Mouse (Mus musculus): ENCODE data around the gene Lama4. TPM values are rescaled to one million over a fixed set of nuclear protein-coding genes. Genes with fewer than 3 reads are reported as not detected.

Lama4 gene
- polyA plus RNA-seq, 1 experiment from 2014 or later = 29.5 TPM

- H3K4me1 ChIP-seq = 0 out of 2 replicates have a peak, but pooled peaks cover 1% of the 10 kb centered on the region
These were observed 191.4 kb downstream of the Lama4 start for GRCm38 (mm10) chr10:39156719-39157118.

GRCm38 (mm10) chr10:39157321-39157720, 192.0 kb downstream of the Lama4 start:
- WGBS = 97% methylated on average over 1 of the region's 1 CpGs
- no peak for DNase-seq (ENCODE audit: low spot score)
- H3K4me3 ChIP-seq = no peak overlapping the region
- H3K27ac ChIP-seq = no peak overlapping the region
- H3K4me1 ChIP-seq = 0 out of 2 replicates have a peak, but pooled peaks cover 6% of the 10 kb centered on the region
- H3K9me3 ChIP-seq (replicated peaks) = no peaks in the 10 kb centered on the region
- H3K27me3 ChIP-seq (ENCODE audit: low read depth, poor library complexity, severe bottlenecking) = no peaks in the 10 kb centered on the region
- peaks cover 6% of the 10 kb centered on the region; the same call in 1 of the 2 replicates for H3K36me3 ChIP-seq

More at GRCm38 (mm10) chr10:39156719-39157118, 191.4 kb downstream of the Lama4 start:
- no peaks in the 10 kb centered on the region for H3K9me3 ChIP-seq (replicated peaks)
- H3K4me3 ChIP-seq = no peak overlapping the region
- H3K27ac ChIP-seq = no peak overlapping the region
- DNase-seq (ENCODE audit: low spot score) = no peak
- 90% methylated on average over 5 of the region's 5 CpGs for WGBS
- H3K27me3 ChIP-seq (ENCODE audit: low read depth, poor library complexity, severe bottlenecking) = no peaks in the 10 kb centered on the region
- H3K36me3 ChIP-seq = peaks cover 8% of the 10 kb centered on the region; the same call in 1 of the 2 replicates

- Histone ChIP-seq H3K4me3 (no peak overlapping the region), H3K27me3 (ENCODE audit: low read depth, poor library complexity, severe bottlenecking) (no peaks in the 10 kb centered on the region), H3K9me3 (replicated peaks) (no peaks in the 10 kb centered on the region), H3K27ac (no peak overlapping the region), H3K36me3 (peaks cover 6% of the 10 kb centered on the region; the same call in 1 of the 2 replicates), H3K4me1 (peaks cover 16% of the 10 kb centered on the region)
- WGBS = 50% methylated on average over 12 of the region's 12 CpGs
- no peak for DNase-seq (ENCODE audit: low spot score)
These were observed 193.0 kb downstream of the Lama4 start for GRCm38 (mm10) chr10:39158306-39158705.

Other genes starting within 250 kb of the Lama4 start
- gene Rfpl4b, start 143.7 kb upstream of the Lama4 start, polyA plus RNA-seq (2016; fragmentation: Nextera tagmentation; extraction: Ambion mirVana) = not detected in 2 replicates
- gene Fam229b, start 168.4 kb downstream of the Lama4 start, polyA plus RNA-seq (2016; fragmentation: Nextera tagmentation; extraction: Ambion mirVana) = 8.3 and 8.5 TPM in 2 replicates
- 25.8 and 26.1 TPM in 2 replicates for gene Tube1, start 168.5 kb downstream of the Lama4 start, polyA plus RNA-seq (2016; fragmentation: Nextera tagmentation; extraction: Ambion mirVana)
- gene Ccn6, start 198.3 kb downstream of the Lama4 start, polyA plus RNA-seq (2016; fragmentation: Nextera tagmentation; extraction: Ambion mirVana) = 0.26 and 0.51 TPM in 2 replicates